Mouse (Mus musculus) olfactory bulb, adult 2 months (tissue): ENCODE data around the gene Lpo. TPM values are rescaled to one million over a fixed set of nuclear protein-coding genes. Genes with fewer than 3 reads are reported as not detected.

ENCODE experiments used
- H3K27ac ChIP-seq: fragments of 200-500 bp; 2 replicates; pipeline ENCODE4 v1.5.1; 2012; ENCODE audit warnings: low read depth, low read length; ENCODE audit not compliant: insufficient read depth
- H3K4me1 ChIP-seq: fragments of 200-500 bp; 2 replicates; pipeline ENCODE4 v1.6.1; 2012; ENCODE audit warnings: low read length; ENCODE audit not compliant: control insufficient read depth, insufficient read depth
- H3K4me3 ChIP-seq: fragments of 200-500 bp; 2 replicates; pipeline ENCODE4 v1.5.1; 2012; ENCODE audit warnings: mild to moderate bottlenecking, low read depth, low read length, moderate library complexity; ENCODE audit not compliant: insufficient read depth
- CTCF ChIP-seq: fragments of 200-500 bp; IDR thresholded peaks from 2 replicates; pipeline ENCODE4 v1.5.1; 2012; ENCODE audit warnings: low read depth, mild to moderate bottlenecking, low read length, moderate library complexity; ENCODE audit not compliant: insufficient read depth
- POLR2A ChIP-seq: fragments of 200-500 bp; IDR thresholded peaks from 2 replicates; pipeline ENCODE4 v1.6.1; 2012; ENCODE audit warnings: mild to moderate bottlenecking, low read depth, low read length, moderate library complexity; ENCODE audit not compliant: insufficient read depth
- WGBS: fragments of 180-500 bp; shearing (Covaris S2); methylation state at CpG from one replicate; pipeline ENCODE4 v1.1.7; 2018; 5-methylcytosine and 5-hydroxymethylcytosine counted together
- polyA plus RNA-seq: library from polyadenylated mRNA; stranded (reverse); fragments of >200 nt; gene quantifications from 2 replicates; pipeline ENCODE4 v1.2.4, GENCODE M21; 2012; ENCODE audit warnings: low replicate concordance; ENCODE audit not compliant: missing spikeins, insufficient read depth, insufficient read length

Lpo gene
- polyA plus RNA-seq, 1 experiment, result not detected

GRCm38 (mm10) chr11:87852690-87853596, 24.9 kb upstream of the Lpo start, which contains the start of gene Mks1:
Mks1 (plus strand) TSS chr11:87853215.
- Histone ChIP-seq H3K4me1 (peaks cover 6% of the 10 kb centered on the region; the same call in 1 of the 2 replicates), H3K4me3 (peak within 1 kb of the TSS; percentile 60), H3K27ac (peak within 1 kb of the TSS; percentile 47)
- 3% methylated on average over 40 of the region's 40 CpGs for WGBS
- TF ChIP-seq CTCF (no peak), POLR2A (peak; percentile 84)

- Histone ChIP-seq H3K27ac (no peak overlapping the region), H3K4me3 (no peak overlapping the region), H3K4me1 (peaks cover 3% of the 10 kb centered on the region; the same call in 1 of the 2 replicates)
- TF ChIP-seq CTCF (no peak), POLR2A (no peak)
- 57% methylated on average over 6 of the region's 6 CpGs for WGBS
Observed at GRCm38 (mm10) chr11:87847884-87848283, 19.8 kb upstream of the Lpo start.

DNA sequence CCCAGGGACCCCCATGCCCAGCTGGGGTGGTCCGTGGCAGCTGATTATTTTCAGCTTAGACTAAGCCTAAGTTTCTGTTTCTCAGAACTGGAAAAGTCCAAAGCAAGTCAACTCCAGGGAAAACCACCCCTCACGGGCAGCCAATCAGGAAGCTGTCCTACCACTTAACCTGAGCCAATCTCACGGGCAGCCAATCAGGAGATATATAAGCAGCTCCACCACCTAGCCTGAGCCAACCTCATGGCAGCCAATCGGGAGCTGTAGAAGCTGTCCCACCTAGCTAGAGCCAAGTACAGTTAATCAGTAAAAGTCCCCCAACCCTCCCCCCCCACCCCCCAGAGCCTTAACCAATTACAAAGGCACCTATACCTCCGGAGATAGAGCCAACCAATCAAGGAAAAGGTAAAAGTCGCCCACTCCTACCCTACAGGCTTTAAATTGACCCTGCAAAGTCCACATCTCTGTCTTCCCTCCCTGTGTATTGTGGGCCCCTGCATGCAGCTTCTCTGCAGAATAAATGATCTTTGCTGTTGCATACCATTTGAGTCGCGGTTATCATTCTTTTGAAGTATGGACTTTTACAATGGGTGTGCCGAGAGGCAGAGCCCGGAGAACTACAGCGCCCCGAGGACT, 19.0 kb upstream of the Lpo start:
- Histone ChIP-seq H3K27ac (no peak overlapping the region), H3K4me3 (no peak overlapping the region), H3K4me1 (no peaks in the 10 kb centered on the region)
- 88% methylated on average over 12 of the region's 12 CpGs for WGBS
- TF ChIP-seq POLR2A (no peak), CTCF (no peak)

DNA sequence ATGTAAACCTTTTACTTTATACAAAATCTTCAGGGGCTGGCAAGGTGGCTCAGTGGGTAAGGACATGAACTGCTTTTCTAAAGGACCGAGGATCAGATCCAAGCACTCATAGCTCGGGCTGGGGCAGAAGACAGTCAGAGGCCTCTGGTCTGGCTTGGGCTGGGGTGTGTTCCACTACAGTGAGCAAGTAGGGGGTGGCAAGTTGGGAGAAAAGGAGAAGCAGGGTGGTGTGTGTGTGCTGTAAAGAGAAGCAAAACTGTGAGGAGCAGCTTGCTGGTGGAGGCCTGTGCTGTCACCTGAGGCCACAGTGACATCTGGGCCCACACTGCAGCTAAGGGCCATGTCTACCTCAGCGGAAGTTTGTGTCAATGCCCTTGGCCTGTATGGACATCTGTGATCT, 13.3 kb upstream of the Lpo start:
- no peaks in the 10 kb centered on the region for H3K4me1 ChIP-seq
- no peak overlapping the region for H3K4me3 ChIP-seq
- no peak for TF ChIP-seq CTCF
- TF ChIP-seq POLR2A, result no peak
- 89% methylated on average over 3 of the region's 3 CpGs for WGBS
- H3K27ac ChIP-seq, result no peak overlapping the region

GRCm38 (mm10) chr11:87840676-87841075, 12.6 kb upstream of the Lpo start:
- Histone ChIP-seq H3K4me3 (no peak overlapping the region), H3K4me1 (no peaks in the 10 kb centered on the region), H3K27ac (no peak overlapping the region)
- no peak for TF ChIP-seq POLR2A
- no peak for TF ChIP-seq CTCF
- 79% methylated on average over 8 of the region's 8 CpGs for WGBS

- no peak overlapping the region for H3K4me3 ChIP-seq
- H3K4me1 ChIP-seq, result 0 out of 2 replicates have a peak, but pooled peaks cover 5% of the 10 kb centered on the region
- H3K27ac ChIP-seq, result no peak overlapping the region
- TF ChIP-seq POLR2A, result no peak
- no peak for TF ChIP-seq CTCF
- 64% methylated on average over 5 of the region's 5 CpGs for WGBS
Observed at GRCm38 (mm10) chr11:87821502-87821901, 6.6 kb downstream of the Lpo start.

DNA sequence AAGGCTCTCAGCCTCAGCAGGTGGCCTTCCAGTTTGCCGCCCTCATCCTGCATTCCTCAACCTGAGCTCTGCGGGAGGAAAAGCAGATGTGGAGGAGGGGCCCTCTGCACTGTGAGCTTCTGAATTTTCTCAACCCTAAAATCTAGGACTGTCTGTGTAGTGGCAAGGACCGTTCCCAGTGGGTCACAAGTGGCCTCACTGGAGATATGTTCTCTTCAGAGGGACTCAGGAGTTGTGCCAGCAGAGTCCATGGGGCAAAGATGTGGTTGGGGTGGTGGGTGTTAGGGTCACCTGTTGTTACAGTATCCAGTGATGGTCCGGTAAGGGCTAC, 10.7 kb downstream of the Lpo start:
- 38% methylated on average over 4 of the region's 4 CpGs for WGBS
- Histone ChIP-seq H3K4me1 (0 out of 2 replicates have a peak, but pooled peaks cover 5% of the 10 kb centered on the region), H3K4me3 (peak overlapping the region; percentile 47), H3K27ac (no peak overlapping the region)
- TF ChIP-seq POLR2A (no peak), CTCF (no peak)

DNA sequence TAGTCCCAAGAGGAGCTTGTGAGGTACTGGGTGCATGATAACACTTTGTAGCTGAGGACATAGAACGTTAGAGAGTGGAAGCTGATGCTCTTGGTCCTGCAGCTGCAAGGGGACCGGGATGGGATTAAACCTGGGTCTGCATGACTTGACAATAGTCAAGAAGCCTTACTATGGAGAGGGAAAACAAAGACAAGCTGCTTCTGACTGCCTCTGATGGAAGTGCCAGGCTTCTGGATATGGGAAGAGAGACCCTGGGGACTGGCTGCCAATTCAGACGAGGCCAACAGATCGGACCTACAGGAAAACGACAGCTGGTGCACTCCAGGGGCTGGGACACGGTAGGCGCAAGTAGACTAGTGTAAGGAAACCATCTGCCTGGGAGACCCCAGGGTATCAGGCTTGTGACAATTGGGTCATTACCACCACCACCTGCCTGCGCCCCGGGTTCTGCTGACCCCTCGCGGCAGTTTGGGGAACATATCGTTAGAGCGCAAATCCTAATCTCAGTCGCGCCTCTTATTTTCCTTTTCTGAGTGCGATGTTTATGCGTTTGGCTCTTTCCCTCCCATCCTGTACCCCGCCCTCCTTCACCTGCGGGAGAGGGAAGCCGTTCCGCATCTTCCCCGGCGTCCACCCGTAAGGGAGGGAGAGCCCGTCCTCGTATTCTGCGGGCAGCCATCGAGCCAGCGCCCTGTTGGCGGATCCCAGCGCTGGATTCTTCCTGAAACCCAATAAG, 11.2 kb downstream of the Lpo start:
- WGBS, result 3% methylated on average over 31 of the region's 31 CpGs
- peaks cover 5% of the 10 kb centered on the region; the same call in 1 of the 2 replicates for H3K4me1 ChIP-seq
- H3K27ac ChIP-seq, result no peak overlapping the region
- peak overlapping the region; percentile 47 for H3K4me3 ChIP-seq
- peak; percentile 52 for TF ChIP-seq CTCF
- peak; percentile 23; the same call in 1 of the 2 replicates for TF ChIP-seq POLR2A
